Mouse (Mus musculus) CH12.LX (cell line): ENCODE results near the gene Arhgef10l. TPM values are rescaled to one million over a fixed set of nuclear protein-coding genes. Genes with fewer than 3 reads are reported as not detected.

ENCODE experiments used
- DNase-seq: peaks from one replicate; pipeline ENCODE4 v3.0.0-alpha.2; 2013; ENCODE audit errors: extremely low read depth
- H3K27ac ChIP-seq: 2 replicates; pipeline ENCODE4 v1.5.1; 2012; ENCODE audit warnings: low read depth, mild to moderate bottlenecking, control low read depth, moderate library complexity; ENCODE audit not compliant: insufficient read depth
- H3K27me3 ChIP-seq: replicated peaks from 2 replicates; pipeline ENCODE3; 2012; ENCODE audit warnings: inconsistent platforms
- H3K36me3 ChIP-seq, 2 experiments: replicated peaks in 1 of 2; 2 replicates each; pipeline versions ENCODE3 to v1.6.1; 2012; ENCODE audit warnings: inconsistent platforms in 1 of 2, low read length in 1 of 2, mild to moderate bottlenecking in 1 of 2, mixed read lengths in 1 of 2, moderate library complexity in 1 of 2; ENCODE audit not compliant: control insufficient read depth in 1 of 2, insufficient read depth in 1 of 2
- H3K4me1 ChIP-seq, 2 experiments: 2 replicates each; pipeline ENCODE4 v1.6.1; 2012; ENCODE audit warnings: inconsistent platforms in 1 of 2, moderate library complexity in 1 of 2; ENCODE audit not compliant: insufficient read depth in 2 of 2, control insufficient read depth in 1 of 2
- H3K4me2 ChIP-seq: 2 replicates; pipeline ENCODE4 v1.6.1; 2012; ENCODE audit warnings: low read depth, mild to moderate bottlenecking, control low read depth; ENCODE audit not compliant: poor library complexity, insufficient read depth, severe bottlenecking
- H3K4me3 ChIP-seq, 3 experiments: fragments of 150-350 bp in 1 of 3; sonication (generic) in 1 of 3; replicated peaks in 1 of 3; 2 replicates each; pipeline versions ENCODE3 to v1.5.1; 2011 to 2012; ENCODE audit warnings: low read depth in 2 of 3, low read length in 2 of 3, mild to moderate bottlenecking in 2 of 3, moderate library complexity in 2 of 3, control low read depth in 1 of 3, improper control_type of control experiment in 1 of 3, inconsistent platforms in 1 of 3, mixed read lengths in 1 of 3; ENCODE audit not compliant: poor library complexity in 1 of 3
- H3K79me2 ChIP-seq: replicated peaks from 2 replicates; pipeline ENCODE4 v1.6.1; 2012; ENCODE audit warnings: mild to moderate bottlenecking, moderate library complexity; ENCODE audit not compliant: control insufficient read depth, poor library complexity, insufficient read depth, severe bottlenecking; ENCODE audit errors: extremely low read depth
- H3K9ac ChIP-seq: 2 replicates; pipeline ENCODE4 v1.6.1; 2012; ENCODE audit warnings: low read depth, mild to moderate bottlenecking, control low read depth, moderate library complexity; ENCODE audit not compliant: insufficient read depth
- H3K9me3 ChIP-seq: replicated peaks from 2 replicates; pipeline ENCODE3; 2012; ENCODE audit warnings: low read length, inconsistent platforms, mixed read lengths
- BHLHE40 ChIP-seq: IDR thresholded peaks from 2 replicates; pipeline ENCODE4 v1.6.1; 2011; ENCODE audit warnings: mild to moderate bottlenecking, low read depth, low read length, improper control_type of control experiment
- CHD1 ChIP-seq: IDR thresholded peaks from 2 replicates; pipeline ENCODE4 v1.6.1; 2012; ENCODE audit warnings: low read depth, low read length, improper control_type of control experiment, inconsistent platforms
- CHD2 ChIP-seq: IDR thresholded peaks from 2 replicates; pipeline ENCODE4 v1.6.1; 2011; ENCODE audit warnings: low read length, improper control_type of control experiment
- E2F4 ChIP-seq: IDR thresholded peaks from 2 replicates; pipeline ENCODE4 v1.6.1; 2011; ENCODE audit warnings: low read depth, low read length, improper control_type of control experiment; ENCODE audit not compliant: insufficient replicate concordance
- KAT2A ChIP-seq: IDR thresholded peaks from 2 replicates; pipeline ENCODE4 v1.6.1; 2012; ENCODE audit warnings: low read length, improper control_type of control experiment, inconsistent platforms; ENCODE audit not compliant: insufficient replicate concordance
- MAX ChIP-seq: IDR thresholded peaks from 2 replicates; pipeline ENCODE4 v1.6.1; 2011; ENCODE audit warnings: low read length, improper control_type of control experiment
- NRF1 ChIP-seq: IDR thresholded peaks from 2 replicates; pipeline ENCODE4 v1.6.1; 2014; ENCODE audit warnings: low read depth, mild to moderate bottlenecking, inconsistent platforms, low read length, improper control_type of control experiment, moderate library complexity
- SIN3A ChIP-seq: IDR thresholded peaks from 2 replicates; pipeline ENCODE4 v1.6.1; 2012; ENCODE audit warnings: low read length, improper control_type of control experiment, inconsistent platforms
- UBTF ChIP-seq: IDR thresholded peaks from 2 replicates; pipeline ENCODE4 v1.6.1; 2012; ENCODE audit warnings: low read depth, mild to moderate bottlenecking, inconsistent platforms, low read length, improper control_type of control experiment, moderate library complexity
- ZKSCAN1 ChIP-seq: IDR thresholded peaks from 2 replicates; pipeline ENCODE4 v1.6.1; 2012; ENCODE audit warnings: low read depth, inconsistent platforms, low read length, improper control_type of control experiment, borderline replicate concordance
- ZMIZ1 ChIP-seq: IDR thresholded peaks from 2 replicates; pipeline ENCODE4 v1.6.1; 2012; ENCODE audit warnings: low read depth, mild to moderate bottlenecking, inconsistent platforms, low read length, improper control_type of control experiment
- ZNF384 ChIP-seq: IDR thresholded peaks from 2 replicates; pipeline ENCODE4 v1.6.1; 2012; ENCODE audit warnings: low read depth, low read length, improper control_type of control experiment, inconsistent platforms
- dilution Hi-C: fragments of 300-500 bp; cut with MboI; formaldehyde crosslinking; loops from 2 replicates; pipeline ENCODE4 v1.14.3; 2020; ENCODE audit warnings: low sequenced_read_pairs; ENCODE audit not compliant: extremely low pct_unique_long_range_greater_than_20kb, extremely low pct_ligation_motif_present
- in situ Hi-C: fragments of 300-500 bp; cut with MboI; formaldehyde crosslinking; loops from 3 replicates; pipeline ENCODE4 v1.14.3; 2019; ENCODE audit warnings: low sequenced_read_pairs, low pct_ligation_motif_present, low pct_unique_long_range_greater_than_20kb, mixed read lengths
- polyA plus RNA-seq: library from polyadenylated mRNA; unstranded; fragments of >175 nt; gene quantifications from 2 replicates; pipeline ENCODE4 v1.2.1, GENCODE M21; 2012; ENCODE audit warnings: low read depth; ENCODE audit not compliant: insufficient read length
- total RNA-seq, 2 experiments: library from RNA; depleted of rRNA; stranded (reverse); fragments of 300-350 nt in 1 of 2; fragments of >200 nt in 1 of 2; gene quantifications; 2 replicates each; pipeline ENCODE4 v1.2.3; 2012 to 2014

Arhgef10l gene
- total and polyA plus RNA-seq, 3 experiments = 4.5 to 15.8 (median 10.2) TPM

- H3K36me3 ChIP-seq = peaks cover 46 to 57% of the 10 kb centered on the region in 2 experiments
- H3K9me3 ChIP-seq = no peaks in the 10 kb centered on the region
- H3K27me3 ChIP-seq = no peaks in the 10 kb centered on the region
- no peak for DNase-seq
- peaks cover 11 to 60% of the 10 kb centered on the region in 2 experiments for H3K4me1 ChIP-seq
- TF ChIP-seq CHD2 (peak; percentile 35; the same call in 1 of the 2 replicates), ZNF384 (no peak), BHLHE40 (peak; percentile 77), E2F4 (no peak), MAX (no peak), KAT2A (no peak), CHD1 (0 out of 2 replicates have a peak, but pooled peaks have one; percentile 39), UBTF (no peak), ZMIZ1 (no peak), ZKSCAN1 (no peak)
- dilution Hi-C loops = no loop called here
- H3K4me2 ChIP-seq = peak overlapping the region; percentile 91
- peak overlapping the region; percentile 92 for H3K9ac ChIP-seq
- peak overlapping the region; percentile 63 to 81 (median 78) for H3K4me3 ChIP-seq
- H3K79me2 ChIP-seq = peaks cover 69% of the 10 kb centered on the region
- H3K27ac ChIP-seq = no peak overlapping the region
- in situ Hi-C loops = no loop called here
Observed at GRCm38 (mm10) chr4:140703636-140704035, 37.8 kb upstream of the Arhgef10l start.

GRCm38 (mm10) chr4:140702611-140703327 lies 37.0 kb upstream of the Arhgef10l start:
- peak overlapping the region; percentile 63 to 81 (median 78) for H3K4me3 ChIP-seq
- no peaks in the 10 kb centered on the region for H3K9me3 ChIP-seq
- peak overlapping the region; percentile 3; the same call in 1 of the 2 replicates for H3K27ac ChIP-seq
- TF ChIP-seq SIN3A = no peak
- peak; percentile 87 for TF ChIP-seq NRF1
- H3K4me1 ChIP-seq = peaks cover 18 to 60% of the 10 kb centered on the region in 2 experiments
- dilution Hi-C loops (no loop called here), in situ Hi-C loops (no loop called here)
- H3K79me2 ChIP-seq = peaks cover 60% of the 10 kb centered on the region
- DNase-seq = peak; percentile 68
- peak overlapping the region; percentile 91 for H3K4me2 ChIP-seq
- no peaks in the 10 kb centered on the region for H3K27me3 ChIP-seq
- H3K9ac ChIP-seq = peak overlapping the region; percentile 92
- peaks cover 37 to 49% of the 10 kb centered on the region in 2 experiments for H3K36me3 ChIP-seq
